Comparison of ENCODE assay signal across 8 mouse cellular contexts in genomic region chr10:77522021-77522731, GRCm38 (mm10). TPM values are rescaled to one million over a fixed set of nuclear protein-coding genes. Genes with fewer than 3 reads are reported as not detected.
A peak's percentile ranks its signal among the peaks of the same experiment; 100 is the strongest.
DNase-seq lines count a peak whose midpoint lies in the region; ATAC-seq lines count a peak whose summit lies in the region.

No protein-coding gene starts in this region.

- peak overlapping the region; percentile 53 for H3K4me2 ChIP-seq in lung, embryonic 15.5 days
- peak overlapping the region; percentile 54 for H3K4me2 ChIP-seq in forebrain, embryonic 11.5 days (ENCODE audit: low read depth, low read length, severe bottlenecking)
- peak overlapping the region; percentile 62 for H3K4me2 ChIP-seq in limb, embryonic 12.5 days
- H3K4me2 ChIP-seq in neural tube, embryonic 11.5 days (ENCODE audit: low read depth): peak overlapping the region; percentile 42

- no peak overlapping the region for H3K27ac ChIP-seq in lung, embryonic 15.5 days
- no peak overlapping the region for H3K27ac ChIP-seq in forebrain, embryonic 11.5 days (ENCODE audit: low read depth, low read length)
- H3K27ac ChIP-seq in limb, embryonic 12.5 days: no peak overlapping the region
- no peak overlapping the region for H3K27ac ChIP-seq in neural tube, embryonic 11.5 days (ENCODE audit: low read depth, low read length)

- H3K9me3 ChIP-seq in lung, embryonic 15.5 days: no peaks in the 10 kb centered on the region
- H3K9me3 ChIP-seq in forebrain, embryonic 11.5 days (ENCODE audit: control insufficient read depth, low read length): no peaks in the 10 kb centered on the region
- H3K9me3 ChIP-seq in limb, embryonic 12.5 days: no peaks in the 10 kb centered on the region
- no peaks in the 10 kb centered on the region for H3K9me3 ChIP-seq in neural tube, embryonic 11.5 days (ENCODE audit: control insufficient read depth, low read length)

- no peaks in the 10 kb centered on the region for H3K36me3 ChIP-seq in lung, embryonic 15.5 days
- no peaks in the 10 kb centered on the region for H3K36me3 ChIP-seq in forebrain, embryonic 11.5 days (ENCODE audit: control insufficient read depth, insufficient read depth, low read length)
- H3K36me3 ChIP-seq in limb, embryonic 12.5 days: no peaks in the 10 kb centered on the region
- H3K36me3 ChIP-seq in neural tube, embryonic 11.5 days (ENCODE audit: control insufficient read depth, insufficient read depth, low read length): no peaks in the 10 kb centered on the region

- WGBS in lung, embryonic 15.5 days: 15% methylated on average over 18 of the region's 18 CpGs
- 15% methylated on average over 18 of the region's 18 CpGs for WGBS in forebrain, embryonic 11.5 days
- WGBS in limb, embryonic 12.5 days: 12% methylated on average over 18 of the region's 18 CpGs
- WGBS in neural tube, embryonic 11.5 days: 15% methylated on average over 18 of the region's 18 CpGs

- peaks cover 7% of the 10 kb centered on the region for H3K4me1 ChIP-seq in lung, embryonic 15.5 days
- H3K4me1 ChIP-seq in forebrain, embryonic 11.5 days (replicated peaks; ENCODE audit: control insufficient read depth, insufficient read depth, low read length): no peaks in the 10 kb centered on the region
- peaks cover 9% of the 10 kb centered on the region; the same call in 1 of the 2 replicates for H3K4me1 ChIP-seq in limb, embryonic 12.5 days (replicated peaks)
- 0 out of 2 replicates have a peak, but pooled peaks cover 3% of the 10 kb centered on the region for H3K4me1 ChIP-seq in neural tube, embryonic 11.5 days (ENCODE audit: control insufficient read depth, insufficient read depth, low read length)

- H3K4me3 ChIP-seq in lung, embryonic 15.5 days: 0 out of 2 replicates have a peak overlapping the region, but pooled peaks have one; percentile 18
- H3K4me3 ChIP-seq in forebrain, embryonic 11.5 days (ENCODE audit: low read depth, low read length): peak overlapping the region; percentile 23
- H3K4me3 ChIP-seq in limb, embryonic 12.5 days (replicated peaks): peak overlapping the region; percentile 31
- peak overlapping the region; percentile 16 for H3K4me3 ChIP-seq in neural tube, embryonic 11.5 days (ENCODE audit: low read depth, low read length)

- no peak for ATAC-seq in lung, embryonic 15.5 days (ENCODE audit: borderline replicate concordance, extremely low read depth, low FRiP score, low TSS enrichment)
- ATAC-seq in forebrain, embryonic 11.5 days (replicated peaks; ENCODE audit: low FRiP score): no peak
- no peak for ATAC-seq in limb, embryonic 12.5 days (ENCODE audit: insufficient number of reproducible peaks, insufficient read depth, low FRiP score, low TSS enrichment, low read depth)
- no peak for ATAC-seq in neural tube, embryonic 11.5 days (ENCODE audit: insufficient read depth, low FRiP score, low TSS enrichment)

- no peak overlapping the region for H3K9ac ChIP-seq in lung, embryonic 15.5 days
- peak overlapping the region; percentile 56 for H3K9ac ChIP-seq in forebrain, embryonic 11.5 days (ENCODE audit: low read length)
- peak overlapping the region; percentile 47 for H3K9ac ChIP-seq in limb, embryonic 12.5 days (replicated peaks)
- H3K9ac ChIP-seq in neural tube, embryonic 11.5 days (ENCODE audit: low read length): peak overlapping the region; percentile 38

- no peaks in the 10 kb centered on the region for H3K27me3 ChIP-seq in lung, embryonic 15.5 days
- no peaks in the 10 kb centered on the region for H3K27me3 ChIP-seq in forebrain, embryonic 11.5 days (ENCODE audit: control insufficient read depth, insufficient read depth, low read length)
- H3K27me3 ChIP-seq in limb, embryonic 12.5 days: no peaks in the 10 kb centered on the region; the same call in 1 of the 2 replicates
- H3K27me3 ChIP-seq in neural tube, embryonic 11.5 days (ENCODE audit: control insufficient read depth, insufficient read depth, low read length): no peaks in the 10 kb centered on the region

- DNase-seq in lung, postnatal 14 days: no peak
- peak; percentile 58 for DNase-seq in forebrain, embryonic 11.5 days (ENCODE audit: low spot score)
- no peak for DNase-seq in neural tube, embryonic 11.5 days (ENCODE audit: low spot score)
- no peak for DNase-seq in yolk sac, embryonic 10.5 days (ENCODE audit: low spot score)
- DNase-seq in cerebellum, adult 9-11 months: no peak
- no peak for DNase-seq in adrenal gland, postnatal 4 days (ENCODE audit: low spot score in 2 of 2)

RNA-seq across cellular contexts. Expression of gene Fam207a, which starts 6.6 kb away (rescaled TPM):
- polyA plus RNA-seq in lung, embryonic 15.5 days (2015; fragmentation: Nextera tagmentation; extraction: Ambion mirVana): 35.1 and 38.0 TPM in 2 replicates
- 40.6 and 41.9 TPM in 2 replicates for polyA plus RNA-seq in forebrain, embryonic 11.5 days (2014; fragmentation: Nextera tagmentation; extraction: Ambion mirVana)
- 46.7 and 46.9 TPM in 2 replicates for polyA plus RNA-seq in limb, embryonic 12.5 days (2016; fragmentation: Nextera tagmentation; extraction: Ambion mirVana)
- 45.7 and 49.0 TPM in 2 replicates for polyA plus RNA-seq in neural tube, embryonic 11.5 days (2014; fragmentation: Nextera tagmentation; extraction: Ambion mirVana)
- total RNA-seq in adrenal gland, postnatal 4 days (2021): 10 to 100 TPM; 23.8 to 26.0 TPM

RNA-seq across cellular contexts. Expression of gene Itgb2, which starts 7.9 kb away (rescaled TPM):
- 3.7 and 5.3 TPM in 2 replicates for polyA plus RNA-seq in lung, embryonic 15.5 days (2015; fragmentation: Nextera tagmentation; extraction: Ambion mirVana)
- 1.2 and 1.3 TPM in 2 replicates for polyA plus RNA-seq in forebrain, embryonic 11.5 days (2014; fragmentation: Nextera tagmentation; extraction: Ambion mirVana)
- 0.98 and 1.0 TPM in 2 replicates for polyA plus RNA-seq in limb, embryonic 12.5 days (2016; fragmentation: Nextera tagmentation; extraction: Ambion mirVana)
- 1.5 TPM in 2 replicates for polyA plus RNA-seq in neural tube, embryonic 11.5 days (2014; fragmentation: Nextera tagmentation; extraction: Ambion mirVana)
- total RNA-seq in adrenal gland, postnatal 4 days (2021): 1 to 10 TPM; 5.3 to 8.5 TPM

RNA-seq across cellular contexts. Expression of gene Pttg1ip, which starts 59.3 kb away (rescaled TPM):
- 118 and 122 TPM in 2 replicates for polyA plus RNA-seq in lung, embryonic 15.5 days (2015; fragmentation: Nextera tagmentation; extraction: Ambion mirVana)
- 69.0 and 73.8 TPM in 2 replicates for polyA plus RNA-seq in forebrain, embryonic 11.5 days (2014; fragmentation: Nextera tagmentation; extraction: Ambion mirVana)
- 83.6 and 84.0 TPM in 2 replicates for polyA plus RNA-seq in limb, embryonic 12.5 days (2016; fragmentation: Nextera tagmentation; extraction: Ambion mirVana)
- 71.4 and 72.1 TPM in 2 replicates for polyA plus RNA-seq in neural tube, embryonic 11.5 days (2014; fragmentation: Nextera tagmentation; extraction: Ambion mirVana)
- 100 to 1,000 TPM; 176 to 186 TPM for total RNA-seq in adrenal gland, postnatal 4 days (2021)
